Mouse (Mus musculus) right cerebral cortex, postnatal 14 days (tissue): ENCODE data around the gene Ltbp1.

ENCODE experiments used
- DNase-seq: peaks from one replicate; pipeline ENCODE4 v3.0.0; 2022

Ltbp1 gene

GRCm38 (mm10) chr17:75374287-75375024 is 369.1 kb downstream of the Ltbp1 start:
- DNase-seq = no peak

GRCm38 (mm10) chr17:75378256-75378871 is 373.0 kb downstream of the Ltbp1 start:
- DNase-seq = no peak

- no peak for DNase-seq
Measured at GRCm38 (mm10) chr17:75380167-75380566, 374.8 kb downstream of the Ltbp1 start.

- no peak for DNase-seq
Measured at GRCm38 (mm10) chr17:75388402-75388801, 383.0 kb downstream of the Ltbp1 start.

GRCm38 (mm10) chr17:75390142-75390541 is 384.8 kb downstream of the Ltbp1 start:
- peak; percentile 21 for DNase-seq

GRCm38 (mm10) chr17:75391429-75392192 is 386.2 kb downstream of the Ltbp1 start:
- DNase-seq = no peak

GRCm38 (mm10) chr17:75406405-75406804 is 401.0 kb downstream of the Ltbp1 start:
- no peak for DNase-seq

GRCm38 (mm10) chr17:75416861-75417260 is 411.5 kb downstream of the Ltbp1 start:
- no peak for DNase-seq

- DNase-seq = no peak
Measured at GRCm38 (mm10) chr17:75434152-75434551, 428.8 kb downstream of the Ltbp1 start.

GRCm38 (mm10) chr17:75434871-75435270 is 429.5 kb downstream of the Ltbp1 start:
- no peak for DNase-seq

GRCm38 (mm10) chr17:75435599-75435998 is 430.2 kb downstream of the Ltbp1 start, which contains the start of gene Rasgrp3:
Rasgrp3 (plus strand) TSS chr17:75435896.
- no peak for DNase-seq

GRCm38 (mm10) chr17:75436095-75436494 is 430.7 kb downstream of the Ltbp1 start:
- no peak for DNase-seq

- no peak for DNase-seq
Measured at GRCm38 (mm10) chr17:75436819-75437218, 431.5 kb downstream of the Ltbp1 start.

- DNase-seq = no peak
Measured at GRCm38 (mm10) chr17:75437239-75437750, 431.9 kb downstream of the Ltbp1 start.

GRCm38 (mm10) chr17:75438162-75438561 is 432.8 kb downstream of the Ltbp1 start:
- DNase-seq = no peak

GRCm38 (mm10) chr17:75439062-75439461 is 433.7 kb downstream of the Ltbp1 start:
- no peak for DNase-seq

- DNase-seq = no peak
Measured at GRCm38 (mm10) chr17:75440619-75441018, 435.3 kb downstream of the Ltbp1 start.

- no peak for DNase-seq
Measured at GRCm38 (mm10) chr17:75441260-75441830, 436.0 kb downstream of the Ltbp1 start.
